Mouse (Mus musculus): ENCODE results near the gene Sgip1. TPM values are rescaled to one million over a fixed set of nuclear protein-coding genes. Genes with fewer than 3 reads are reported as not detected.

The Sgip1 gene
- polyA plus RNA-seq, 1 experiment from 2014 or later, result 68.3 TPM

- ATAC-seq (ENCODE audit: low FRiP score), result no peak
Measured at GRCm38 (mm10) chr4:102734022-102734657, 7.0 kb upstream of the Sgip1 start.

GRCm38 (mm10) chr4:102753334-102754090 lies 12.4 kb downstream of the Sgip1 start:
- Histone ChIP-seq H3K4me1 (replicated peaks; ENCODE audit: control insufficient read depth, insufficient read depth, low read length) (peaks cover under 1% of the 10 kb centered on the region; the same call in 1 of the 2 replicates), H3K27me3 (ENCODE audit: control insufficient read depth, insufficient read depth, low read length) (no peaks in the 10 kb centered on the region), H3K9me3 (ENCODE audit: control insufficient read depth, low read length) (no peaks in the 10 kb centered on the region), H3K9ac (no peak overlapping the region), H3K36me3 (replicated peaks; ENCODE audit: control insufficient read depth, insufficient read depth) (no peaks in the 10 kb centered on the region), H3K27ac (no peak overlapping the region), H3K4me3 (replicated peaks; ENCODE audit: low read length) (no peak overlapping the region), H3K4me2 (replicated peaks) (no peak overlapping the region)
- DNase-seq (ENCODE audit: low spot score) (no peak), ATAC-seq (ENCODE audit: low FRiP score) (no peak)
- 76% methylated on average over 3 of the region's 3 CpGs for WGBS

More at GRCm38 (mm10) chr4:102734022-102734657, 7.0 kb upstream of the Sgip1 start:
- no peak for DNase-seq (ENCODE audit: low spot score)
- no peak overlapping the region for H3K4me3 ChIP-seq (replicated peaks; ENCODE audit: low read length)
- H3K4me1 ChIP-seq (replicated peaks; ENCODE audit: control insufficient read depth, insufficient read depth, low read length), result no peaks in the 10 kb centered on the region
- no peaks in the 10 kb centered on the region for H3K9me3 ChIP-seq (ENCODE audit: control insufficient read depth, low read length)
- no peaks in the 10 kb centered on the region for H3K36me3 ChIP-seq (replicated peaks; ENCODE audit: control insufficient read depth, insufficient read depth)
- H3K27ac ChIP-seq, result no peak overlapping the region
- no peak overlapping the region for H3K9ac ChIP-seq
- no peaks in the 10 kb centered on the region for H3K27me3 ChIP-seq (ENCODE audit: control insufficient read depth, insufficient read depth, low read length)
- WGBS, result 49% methylated on average over 9 of the region's 9 CpGs
- H3K4me2 ChIP-seq (replicated peaks), result no peak overlapping the region

GRCm38 (mm10) chr4:102759095-102759890 lies 18.2 kb downstream of the Sgip1 start:
- H3K9me3 ChIP-seq (ENCODE audit: control insufficient read depth, low read length), result no peaks in the 10 kb centered on the region
- peak overlapping the region; percentile 99 for H3K27ac ChIP-seq
- peak overlapping the region; percentile 75 for H3K4me2 ChIP-seq (replicated peaks)
- no peaks in the 10 kb centered on the region for H3K27me3 ChIP-seq (ENCODE audit: control insufficient read depth, insufficient read depth, low read length)
- H3K9ac ChIP-seq, result peak overlapping the region; percentile 84
- H3K4me3 ChIP-seq (replicated peaks; ENCODE audit: low read length), result peak overlapping the region; percentile 39
- under 1% methylated on average over 41 of the region's 41 CpGs for WGBS
- peak; percentile 81 for DNase-seq (ENCODE audit: low spot score)
- peak; percentile 70 for ATAC-seq (ENCODE audit: low FRiP score)
- no peaks in the 10 kb centered on the region for H3K36me3 ChIP-seq (replicated peaks; ENCODE audit: control insufficient read depth, insufficient read depth)
- peaks cover 23% of the 10 kb centered on the region for H3K4me1 ChIP-seq (replicated peaks; ENCODE audit: control insufficient read depth, insufficient read depth, low read length)

GRCm38 (mm10) chr4:102760042-102760821 lies 19.1 kb downstream of the Sgip1 start:
- DNase-seq (ENCODE audit: low spot score) (peak; percentile 86), ATAC-seq (ENCODE audit: low FRiP score) (peak; percentile 98)
- peak overlapping the region; percentile 39 for H3K4me3 ChIP-seq (replicated peaks; ENCODE audit: low read length)
- H3K9me3 ChIP-seq (ENCODE audit: control insufficient read depth, low read length), result no peaks in the 10 kb centered on the region
- peak overlapping the region; percentile 99 for H3K27ac ChIP-seq
- peaks cover 26% of the 10 kb centered on the region for H3K4me1 ChIP-seq (replicated peaks; ENCODE audit: control insufficient read depth, insufficient read depth, low read length)
- 1% methylated on average over 25 of the region's 25 CpGs for WGBS
- peak overlapping the region; percentile 75 for H3K4me2 ChIP-seq (replicated peaks)
- no peaks in the 10 kb centered on the region for H3K27me3 ChIP-seq (ENCODE audit: control insufficient read depth, insufficient read depth, low read length)
- no peaks in the 10 kb centered on the region for H3K36me3 ChIP-seq (replicated peaks; ENCODE audit: control insufficient read depth, insufficient read depth)
- peak overlapping the region; percentile 84 for H3K9ac ChIP-seq

- WGBS, result 80% methylated on average over 7 of the region's 7 CpGs
- Histone ChIP-seq H3K9ac (peak overlapping the region; percentile 84), H3K36me3 (replicated peaks; ENCODE audit: control insufficient read depth, insufficient read depth) (no peaks in the 10 kb centered on the region), H3K9me3 (ENCODE audit: control insufficient read depth, low read length) (no peaks in the 10 kb centered on the region), H3K4me2 (replicated peaks) (peak overlapping the region; percentile 75), H3K27ac (no peak overlapping the region), H3K4me1 (replicated peaks; ENCODE audit: control insufficient read depth, insufficient read depth, low read length) (peaks cover 26% of the 10 kb centered on the region), H3K27me3 (ENCODE audit: control insufficient read depth, insufficient read depth, low read length) (no peaks in the 10 kb centered on the region), H3K4me3 (replicated peaks; ENCODE audit: low read length) (peak overlapping the region; percentile 39)
- ATAC-seq (ENCODE audit: low FRiP score) (no peak), DNase-seq (ENCODE audit: low spot score) (no peak)
Measured at GRCm38 (mm10) chr4:102762075-102762474, 21.0 kb downstream of the Sgip1 start.

- DNase-seq (ENCODE audit: low spot score) (no peak), ATAC-seq (ENCODE audit: low FRiP score) (no peak)
- 81% methylated on average over 1 of the region's 1 CpGs for WGBS
- Histone ChIP-seq H3K9me3 (ENCODE audit: control insufficient read depth, low read length) (no peaks in the 10 kb centered on the region), H3K4me3 (replicated peaks; ENCODE audit: low read length) (no peak overlapping the region), H3K27me3 (ENCODE audit: control insufficient read depth, insufficient read depth, low read length) (no peaks in the 10 kb centered on the region), H3K9ac (no peak overlapping the region), H3K36me3 (replicated peaks; ENCODE audit: control insufficient read depth, insufficient read depth) (no peaks in the 10 kb centered on the region), H3K4me1 (replicated peaks; ENCODE audit: control insufficient read depth, insufficient read depth, low read length) (0 out of 2 replicates have a peak, but pooled peaks cover 3% of the 10 kb centered on the region), H3K27ac (no peak overlapping the region), H3K4me2 (replicated peaks) (no peak overlapping the region)
Measured at GRCm38 (mm10) chr4:102769070-102769469, 28.0 kb downstream of the Sgip1 start.

- Histone ChIP-seq H3K9me3 (ENCODE audit: control insufficient read depth, low read length) (no peaks in the 10 kb centered on the region), H3K27me3 (ENCODE audit: control insufficient read depth, insufficient read depth, low read length) (no peaks in the 10 kb centered on the region), H3K4me2 (replicated peaks) (no peak overlapping the region), H3K4me3 (replicated peaks; ENCODE audit: low read length) (no peak overlapping the region), H3K9ac (no peak overlapping the region), H3K4me1 (replicated peaks; ENCODE audit: control insufficient read depth, insufficient read depth, low read length) (0 out of 2 replicates have a peak, but pooled peaks cover 4% of the 10 kb centered on the region), H3K36me3 (replicated peaks; ENCODE audit: control insufficient read depth, insufficient read depth) (no peaks in the 10 kb centered on the region), H3K27ac (no peak overlapping the region)
- 79% methylated on average over 6 of the region's 6 CpGs for WGBS
- ATAC-seq (ENCODE audit: low FRiP score), result no peak; the same call in 1 of the 2 replicates
- no peak for DNase-seq (ENCODE audit: low spot score)
Measured at GRCm38 (mm10) chr4:102769936-102770335, 28.8 kb downstream of the Sgip1 start.

- Histone ChIP-seq H3K27me3 (ENCODE audit: control insufficient read depth, insufficient read depth, low read length) (no peaks in the 10 kb centered on the region), H3K4me1 (replicated peaks; ENCODE audit: control insufficient read depth, insufficient read depth, low read length) (0 out of 2 replicates have a peak, but pooled peaks cover 4% of the 10 kb centered on the region), H3K4me3 (replicated peaks; ENCODE audit: low read length) (no peak overlapping the region), H3K4me2 (replicated peaks) (no peak overlapping the region), H3K9me3 (ENCODE audit: control insufficient read depth, low read length) (no peaks in the 10 kb centered on the region), H3K36me3 (replicated peaks; ENCODE audit: control insufficient read depth, insufficient read depth) (no peaks in the 10 kb centered on the region), H3K27ac (no peak overlapping the region), H3K9ac (no peak overlapping the region)
- 83% methylated on average over 5 of the region's 5 CpGs for WGBS
- no peak for ATAC-seq (ENCODE audit: low FRiP score)
- no peak for DNase-seq (ENCODE audit: low spot score)
Measured at GRCm38 (mm10) chr4:102771598-102772357, 30.7 kb downstream of the Sgip1 start.

Measured in hindbrain, embryonic 14.5 days (tissue).